Mouse (Mus musculus): ENCODE measurements around the gene Dda1.

DNA sequence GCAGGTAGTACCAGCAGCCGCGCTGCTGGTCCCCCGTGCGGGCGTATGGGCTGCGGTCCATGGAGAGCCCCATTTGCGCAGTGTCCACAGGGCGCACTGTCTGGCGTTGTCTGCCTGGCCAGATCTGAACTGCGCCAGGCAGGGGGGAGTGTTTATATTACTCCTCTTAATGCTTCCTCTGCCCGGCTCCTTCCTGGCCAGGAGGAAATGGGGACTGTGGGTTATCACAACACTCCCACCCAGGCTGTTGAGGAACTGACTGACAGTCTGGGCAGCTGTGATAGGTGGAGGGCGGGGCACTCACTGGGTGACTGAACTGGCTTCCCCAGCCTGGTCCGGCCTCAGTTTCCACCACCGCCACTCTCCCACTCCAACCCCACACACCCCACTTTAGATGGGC, 42.6 kb downstream of the Dda1 start, which contains the start of gene Plvap:
- TF ChIP-seq CTCF (IDR thresholded peaks at IDR 0.05; ENCODE audit: control insufficient read depth, insufficient read depth, low read length) (no peak), POLR2A (IDR thresholded peaks at IDR 0.05; ENCODE audit: borderline replicate concordance, control insufficient read depth, low read depth, low read length) (no peak)
